Mouse (Mus musculus) heart, postnatal 10 days (tissue): ENCODE results near the gene Slc2a9. TPM values are rescaled to one million over a fixed set of nuclear protein-coding genes. Genes with fewer than 3 reads are reported as not detected.

Experiments used
- DNase-seq, 2 experiments: peaks; one replicate each; pipeline ENCODE4 v3.0.0; 2021
- intact Hi-C: fragments of 180-260 bp; cut with DNase I; formaldehyde crosslinking; loops from one replicate; pipeline ENCODE4 v1.15.1; 2025
- total RNA-seq, 2 experiments: library from RNA; stranded (reverse); gene quantifications; 2 replicates each; pipeline ENCODE4 v1.2.3; 2021

Gene Slc2a9
- total RNA-seq, 2 experiments from 2014 or later: 2.2 to 2.8 TPM

- intact Hi-C loops: loop anchor here (5.0 kb wide), 1 partner anchor 278 kb away; no protein-coding TSS in a partner anchor
- peak; percentile 45 to 55 for DNase-seq
Measured at GRCm38 (mm10) chr5:38308873-38309272, 194.1 kb downstream of the Slc2a9 start.

DNA sequence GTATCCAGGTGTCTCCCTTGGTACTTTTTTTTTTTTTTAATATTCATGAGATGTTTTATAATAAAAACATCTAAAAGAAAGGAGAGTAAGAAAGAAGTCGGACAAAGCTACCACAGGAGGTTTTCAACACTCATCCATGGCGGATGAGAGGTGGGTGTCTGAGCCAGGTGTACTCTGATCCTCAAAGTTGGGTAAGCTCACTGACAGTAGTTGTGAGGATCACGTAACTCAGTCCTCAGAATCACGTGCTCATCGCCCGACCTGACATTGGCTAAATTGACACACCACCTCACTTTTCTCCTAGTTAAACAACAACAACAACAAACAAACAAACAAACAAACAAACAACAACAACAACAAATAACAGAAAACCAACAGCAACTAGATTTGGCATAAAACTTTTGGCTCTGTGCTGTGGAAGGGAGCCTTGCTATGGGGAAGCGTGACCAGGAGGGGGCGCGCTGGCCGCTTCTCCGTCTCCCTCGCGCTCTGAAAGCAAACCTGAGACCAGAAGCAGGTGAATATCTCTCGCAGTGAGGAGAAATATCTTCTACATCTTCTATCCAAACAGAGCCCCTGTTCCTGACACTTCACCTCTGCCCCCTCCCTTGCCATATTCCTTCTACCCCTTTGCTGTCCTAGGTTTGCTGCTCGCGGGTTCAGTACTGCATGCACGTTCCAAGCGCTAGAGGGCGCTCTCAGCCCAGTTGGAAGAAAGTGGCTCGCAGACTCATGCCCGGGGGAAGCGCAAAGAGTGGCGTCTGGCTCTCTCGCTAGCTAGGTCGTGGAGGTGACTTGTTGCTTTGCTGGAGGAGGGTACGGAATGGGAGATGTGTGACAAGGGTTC is 195.5 kb downstream of the Slc2a9 start:
- DNase-seq: peak; percentile 92 to 95
- intact Hi-C loops: loop anchor here (1.0 to 5.0 kb wide), 5 partner anchors 163 to 325 kb away; no protein-coding TSS in a partner anchor

DNA sequence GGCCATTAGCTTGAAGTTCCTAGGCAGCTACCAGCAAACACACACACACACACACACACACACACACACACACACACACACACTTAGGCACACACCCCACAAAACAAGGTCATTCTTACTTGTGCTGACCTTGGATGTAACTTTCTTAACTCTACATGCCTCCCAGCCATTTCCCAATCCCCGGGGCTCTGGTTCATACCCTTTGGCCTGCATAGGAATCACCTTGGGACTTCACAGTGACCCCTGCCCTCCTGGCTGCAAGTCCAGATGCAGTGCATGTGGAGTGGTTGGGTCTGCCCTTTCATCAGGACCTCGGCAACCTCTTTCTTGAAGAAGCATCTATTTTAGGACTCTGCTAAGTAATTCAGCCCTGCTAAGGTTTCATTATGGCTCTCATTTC is 197.7 kb downstream of the Slc2a9 start:
- intact Hi-C loops: loop anchor here (5.0 kb wide), 1 partner anchor 282 kb away; no protein-coding TSS in a partner anchor
- no peak for DNase-seq

GRCm38 (mm10) chr5:38302651-38303050 is 200.3 kb downstream of the Slc2a9 start:
- no peak for DNase-seq
- intact Hi-C loops: no loop called here

GRCm38 (mm10) chr5:38301761-38302411 is 201.1 kb downstream of the Slc2a9 start:
- DNase-seq: no peak
- intact Hi-C loops: no loop called here

Other genes starting within 250 kb of the Slc2a9 start
- gene Tmem128, start 243.0 kb downstream of the Slc2a9 start, total RNA-seq: 10 to 100 TPM; 20.8 to 23.3 TPM
- 1 to 10 TPM; 1.8 to 8.2 TPM for gene Otop1, start 227.2 kb downstream of the Slc2a9 start, total RNA-seq
- gene Drd5, start 183.8 kb downstream of the Slc2a9 start, total RNA-seq: not detected
- 100 to 1,000 TPM; 184 to 188 TPM for gene Wdr1, start 60.1 kb upstream of the Slc2a9 start, total RNA-seq
- gene Zfp518b, start 181.7 kb upstream of the Slc2a9 start, total RNA-seq: 10 to 100 TPM in 1 of 2 experiments, 1 to 10 TPM in 1; 8.8 to 10.8 TPM